Mouse (Mus musculus) lung, postnatal 0 days (tissue): Measurements from ENCODE around the gene Dock8.

ENCODE experiments used
- CTCF ChIP-seq: IDR thresholded peaks from 2 replicates; pipeline ENCODE4 v1.5.1; 2016; ENCODE audit warnings: antibody characterized with exemption, mild to moderate bottlenecking
- EP300 ChIP-seq: IDR thresholded peaks from 2 replicates; pipeline ENCODE4 v1.6.1; 2016; ENCODE audit warnings: antibody characterized with exemption, mild to moderate bottlenecking, control low read depth

GRCm38 (mm10) chr19:25122417-25122816 is 123.1 kb downstream of the Dock8 start:
- TF ChIP-seq CTCF (no peak), EP300 (no peak)
